Mouse (Mus musculus): ENCODE data around the gene Kazald1.

Kazald1 gene

DNA sequence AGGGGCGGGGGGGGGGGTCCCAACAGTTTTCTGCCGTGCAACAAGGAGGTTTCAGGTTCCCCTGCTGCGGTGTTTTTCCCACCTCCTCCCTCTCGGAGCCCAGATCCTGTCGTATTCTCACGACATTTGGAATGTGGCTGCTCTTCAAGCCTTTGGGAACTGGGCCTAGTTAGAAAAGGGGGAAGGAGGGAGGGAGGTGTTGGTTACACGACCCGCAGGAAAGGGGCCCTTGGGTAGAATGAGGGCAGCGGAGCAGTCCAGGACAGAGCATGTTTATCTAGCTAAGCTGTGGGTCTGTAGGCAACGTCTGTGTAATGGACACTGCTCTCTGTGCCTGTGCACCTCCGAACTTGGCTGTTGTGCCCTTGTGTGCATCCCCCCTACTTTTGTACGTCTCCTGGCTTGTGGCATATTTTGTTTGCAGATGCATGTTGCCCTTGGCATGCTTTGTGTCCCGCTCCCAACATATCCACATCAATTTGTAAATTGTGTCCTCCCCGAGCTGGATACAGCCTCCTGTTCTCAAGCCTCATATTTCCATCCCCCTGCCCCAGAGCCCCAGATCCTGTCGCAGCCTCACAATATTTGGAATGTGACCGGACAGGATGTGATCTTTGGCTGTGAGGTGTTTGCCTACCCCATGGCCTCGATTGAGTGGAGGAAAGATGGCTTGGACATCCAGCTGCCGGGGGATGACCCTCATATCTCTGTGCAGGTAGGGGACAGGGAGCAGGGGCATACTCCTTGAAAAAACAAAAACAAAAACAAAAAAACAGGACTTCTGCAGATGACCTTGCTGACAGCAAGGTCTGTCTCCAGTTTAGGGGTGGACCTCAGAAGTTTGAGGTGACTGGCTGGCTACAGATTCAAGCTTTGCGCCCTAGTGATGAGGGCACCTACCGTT lies 3.0 kb downstream of the Kazald1 start:
- DNase-seq: peak in 1 of 2 experiments; percentile 6

DNA sequence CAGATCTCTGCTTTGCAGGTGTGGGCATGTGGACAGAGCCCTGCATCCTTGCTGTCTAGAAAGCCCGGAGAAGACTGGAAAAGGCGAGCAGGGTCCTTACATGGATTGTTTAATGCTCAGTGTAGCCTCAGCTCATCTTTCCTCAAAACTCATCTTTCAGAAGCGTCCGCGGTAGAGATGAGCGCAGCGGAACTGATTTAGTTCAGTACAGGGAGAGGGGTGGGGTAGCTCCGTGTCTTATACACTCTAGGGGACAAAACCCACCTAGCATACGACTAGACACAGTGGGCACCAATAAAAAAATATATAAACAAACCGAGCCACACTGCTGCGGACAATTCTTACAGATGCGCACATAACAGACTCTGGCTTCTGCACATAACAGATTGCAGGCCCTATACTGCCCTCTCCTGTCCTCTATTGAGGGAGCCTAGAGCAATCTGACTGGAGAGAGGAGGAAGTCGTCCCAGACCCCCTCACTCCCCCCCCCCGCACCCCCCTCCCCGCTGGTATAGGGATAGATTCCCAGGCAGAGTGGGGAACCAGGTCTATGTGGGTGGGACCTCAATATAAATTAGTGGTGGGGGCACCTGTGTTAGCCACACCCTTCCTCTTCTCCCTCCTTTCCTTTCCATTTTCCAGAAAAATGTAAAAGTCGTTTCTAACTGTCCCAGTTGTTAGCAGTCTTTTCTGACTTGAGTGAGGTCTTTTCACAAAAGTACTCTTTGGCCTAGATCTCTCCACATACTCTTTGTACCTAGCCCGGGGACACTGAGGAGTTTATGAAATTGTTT lies 4.1 kb downstream of the Kazald1 start:
- DNase-seq: peak; percentile 24 to 27

- DNase-seq: peak; percentile 64 to 65
Observed at GRCm38 (mm10) chr19:45079769-45080515, 4.9 kb downstream of the Kazald1 start.

- DNase-seq: peak; percentile 25 to 30
Observed at GRCm38 (mm10) chr19:45080711-45081110, 5.7 kb downstream of the Kazald1 start.

DNA sequence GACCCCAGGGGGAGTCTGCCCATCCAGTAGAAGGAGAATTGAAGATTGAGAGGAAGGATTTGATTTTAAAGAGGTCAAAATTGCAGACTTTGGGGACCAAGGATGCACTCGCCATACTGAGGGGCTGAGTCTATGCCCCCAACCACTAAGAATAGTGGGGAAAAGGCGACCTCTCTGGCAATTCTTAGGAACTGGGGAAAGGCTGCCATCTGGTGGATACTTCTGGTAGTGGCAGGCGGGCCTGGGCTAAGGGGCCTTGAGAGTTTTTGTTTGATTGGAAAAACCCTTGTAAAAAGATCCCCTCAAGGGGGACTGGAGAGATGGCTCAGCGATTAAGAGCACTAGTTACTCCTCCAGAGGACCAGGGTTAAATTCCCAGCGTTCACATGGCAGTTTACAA lies 6.2 kb downstream of the Kazald1 start:
- peak; percentile 84 to 87 for DNase-seq

DNA sequence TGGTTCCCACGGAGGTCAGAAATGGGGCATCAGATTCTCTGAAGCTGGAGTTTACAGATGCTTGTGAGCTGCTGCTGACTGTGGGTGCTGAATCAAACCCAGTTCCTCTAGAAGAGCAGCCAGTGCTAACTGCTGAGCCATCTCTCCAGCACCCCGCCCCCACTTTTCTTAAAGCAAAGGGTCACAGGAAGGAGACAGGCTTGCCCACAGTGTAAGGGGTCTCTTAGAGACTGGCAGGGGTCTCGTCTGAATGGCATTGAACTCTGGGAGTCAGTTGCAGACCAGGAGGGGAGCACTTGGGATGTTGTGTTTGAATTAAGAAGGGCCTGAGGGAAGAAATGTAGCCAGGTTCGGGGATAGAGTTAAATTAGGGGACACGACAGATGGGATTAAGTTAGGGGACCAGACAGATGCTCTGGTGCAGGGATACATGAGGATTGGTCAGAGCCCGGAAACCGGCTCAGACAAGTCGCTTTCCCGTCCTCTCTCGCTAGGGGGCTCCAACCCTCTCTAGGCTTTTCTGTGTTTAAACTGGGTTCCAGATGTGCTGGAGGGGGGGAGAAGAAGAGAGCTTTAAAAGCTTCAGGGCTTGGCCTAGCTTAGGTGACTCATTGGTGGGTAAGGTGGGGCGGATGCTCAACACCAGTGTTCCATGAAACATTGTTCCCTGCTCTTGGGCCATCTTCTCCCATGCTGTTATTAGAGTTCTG lies 7.0 kb downstream of the Kazald1 start:
- peak; percentile 74 to 76 for DNase-seq

- DNase-seq: peak; percentile 51 to 54
Observed at GRCm38 (mm10) chr19:45097868-45098267, 22.8 kb downstream of the Kazald1 start.

DNA sequence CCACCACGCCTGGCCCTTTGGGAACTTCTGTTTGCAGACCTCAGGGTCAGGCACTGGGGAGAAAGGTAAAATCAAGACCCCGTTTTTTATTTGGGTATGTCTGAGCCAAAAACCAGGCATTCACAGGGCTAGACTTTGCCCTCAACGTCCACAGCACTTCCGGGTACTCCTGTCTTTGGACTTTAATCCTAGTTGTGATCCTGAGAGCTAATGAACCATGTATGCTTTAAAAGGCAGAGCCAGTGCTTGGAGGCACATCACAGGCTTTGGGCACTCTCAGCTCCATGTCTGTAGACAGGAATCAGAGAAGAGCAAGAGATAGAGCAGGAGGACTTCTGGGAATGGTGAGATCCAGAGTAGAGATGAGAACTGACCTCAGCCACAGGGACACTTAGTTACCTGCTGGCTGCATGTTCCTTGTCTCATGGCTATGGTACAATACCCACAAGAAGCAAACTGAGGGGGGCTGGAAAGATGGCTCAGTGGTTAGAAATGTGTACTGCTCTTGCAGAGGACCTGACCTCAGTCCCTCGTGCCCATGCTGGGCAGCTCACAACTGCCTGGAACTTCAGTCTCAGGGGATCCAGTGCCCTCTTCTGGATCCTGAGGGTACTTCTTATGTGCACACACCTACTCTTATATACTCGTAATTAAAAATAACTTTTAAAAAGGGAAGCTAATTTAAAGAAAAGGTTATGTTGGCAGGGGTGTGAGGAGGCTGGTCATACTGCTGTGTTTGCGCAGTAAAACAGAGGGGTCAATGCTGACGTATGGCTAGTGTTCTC lies 25.6 kb downstream of the Kazald1 start:
- DNase-seq: no peak

DNA sequence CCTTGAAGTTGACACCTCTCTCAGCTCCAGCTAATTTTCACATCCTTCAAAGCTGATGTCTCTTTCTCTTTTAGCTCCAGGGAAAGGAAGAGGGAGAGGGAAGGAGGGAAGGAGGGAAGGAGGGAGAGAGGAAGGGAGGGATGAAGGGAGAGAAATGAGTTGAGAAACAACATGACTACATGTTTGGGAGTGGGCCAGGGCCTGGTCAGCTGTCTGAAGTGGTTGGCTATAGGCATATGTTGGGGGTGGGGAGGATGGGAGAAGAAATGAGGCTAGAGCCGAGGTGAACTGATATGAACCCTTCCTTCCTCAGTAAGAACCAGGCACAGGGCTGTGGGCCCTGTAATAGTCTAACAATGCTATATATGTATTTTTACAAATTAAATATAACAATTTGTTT lies 30.6 kb downstream of the Kazald1 start:
- DNase-seq: no peak

- no peak for DNase-seq
Observed at GRCm38 (mm10) chr19:45106689-45107088, 31.6 kb downstream of the Kazald1 start.

- DNase-seq: no peak
Observed at GRCm38 (mm10) chr19:45110681-45111080, 35.6 kb downstream of the Kazald1 start.

- DNase-seq: peak in 1 of 2 experiments; percentile 8
Observed at GRCm38 (mm10) chr19:45112444-45112843, 37.4 kb downstream of the Kazald1 start.

- no peak for DNase-seq
Observed at GRCm38 (mm10) chr19:45113791-45114460, 38.9 kb downstream of the Kazald1 start.

DNA sequence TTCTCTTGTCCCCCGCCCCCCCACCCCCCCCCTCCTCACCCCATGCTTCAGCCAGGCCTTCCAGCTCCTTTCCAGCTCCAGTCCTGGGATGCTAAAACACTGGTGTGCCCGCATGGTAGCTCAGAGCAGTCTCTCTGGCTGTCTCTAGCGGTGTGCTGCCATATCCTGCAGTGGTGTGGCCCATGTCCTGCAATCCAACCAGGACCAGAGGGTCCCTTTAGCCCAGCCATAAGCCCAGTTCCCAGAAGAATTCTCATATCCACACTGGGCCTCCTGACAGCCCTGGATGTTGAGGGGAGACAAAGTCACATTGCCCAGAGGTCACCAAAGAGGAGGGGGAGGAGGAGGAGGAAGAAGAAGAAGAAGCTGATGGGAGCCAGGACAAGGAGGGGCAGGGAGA lies 39.7 kb downstream of the Kazald1 start:
- DNase-seq: no peak

DNA sequence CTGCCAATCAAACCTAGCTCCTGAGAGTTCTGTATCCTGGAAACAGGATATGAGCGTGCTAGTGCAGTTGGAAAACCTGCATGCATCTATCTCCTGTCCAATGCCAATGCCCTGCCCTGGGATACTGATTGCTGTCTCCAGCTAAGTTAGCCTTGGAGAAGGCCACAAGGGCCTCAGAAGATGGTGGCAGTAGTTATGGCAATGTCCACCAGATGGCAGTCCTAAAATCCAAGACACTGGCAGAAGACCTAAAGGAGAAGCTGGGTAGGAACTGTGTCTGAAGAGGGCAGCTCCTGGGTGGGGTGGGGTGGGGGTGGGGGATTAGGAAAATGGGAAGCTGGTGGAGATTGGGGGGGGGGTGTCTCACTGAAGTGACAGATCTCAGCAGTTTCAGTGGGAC lies 41.8 kb downstream of the Kazald1 start:
- DNase-seq: peak; percentile 43 to 47

Data from B cell, adult 2 months (primary cell).